Mouse (Mus musculus) kidney, embryonic 16.5 days (tissue): ENCODE measurements around the gene Eya3. TPM values are rescaled to one million over a fixed set of nuclear protein-coding genes. Genes with fewer than 3 reads are reported as not detected.
"Not testable (repeated sequence)": the region's sequence is repeated elsewhere in the genome, so short reads cannot be mapped to it uniquely, and the experiment has no call there.

Experiments
- ATAC-seq: fragments of 200-750 bp; cut with Nextera tagmentation; 2 replicates; pipeline ENCODE4 v1.8.0; 2017; ENCODE audit warnings: moderate TSS enrichment; ENCODE audit not compliant: low FRiP score, low TSS enrichment
- H3K27ac ChIP-seq: fragments of 300-500 bp; sonication (generic); 2 replicates; pipeline ENCODE4 v1.5.1; 2014; ENCODE audit warnings: low read length
- H3K27me3 ChIP-seq: fragments of 300-500 bp; sonication (generic); 2 replicates; pipeline ENCODE4 v1.6.1; 2014; ENCODE audit warnings: low read length, control low read depth, mixed read lengths; ENCODE audit not compliant: insufficient read depth
- H3K36me3 ChIP-seq: fragments of 300-500 bp; sonication (generic); 2 replicates; pipeline ENCODE4 v1.6.1; 2014; ENCODE audit warnings: low read length, control low read depth, mixed read lengths; ENCODE audit not compliant: insufficient read depth
- H3K4me1 ChIP-seq: fragments of 300-500 bp; sonication (generic); 2 replicates; pipeline ENCODE4 v1.6.1; 2014; ENCODE audit warnings: low read length, control low read depth, mixed read lengths; ENCODE audit not compliant: insufficient read depth
- H3K4me2 ChIP-seq: fragments of 300-500 bp; sonication (generic); replicated peaks from 2 replicates; pipeline ENCODE4 v1.6.1; 2014; ENCODE audit warnings: low read depth, low read length
- H3K4me3 ChIP-seq: fragments of 300-500 bp; sonication (generic); 2 replicates; pipeline ENCODE4 v1.5.1; 2014; ENCODE audit warnings: mild to moderate bottlenecking, low read length
- H3K9ac ChIP-seq: fragments of 300-500 bp; sonication (generic); replicated peaks from 2 replicates; pipeline ENCODE4 v1.6.1; 2014; ENCODE audit warnings: low read length
- H3K9me3 ChIP-seq: fragments of 300-500 bp; sonication (generic); 2 replicates; pipeline ENCODE4 v1.6.1; 2016; ENCODE audit warnings: low read length, control low read depth
- WGBS: fragments of 180-500 bp; shearing (Covaris S2); extraction: QIAGEN DNeasy Blood & Tissue Kit; methylation state at CpG from one replicate; pipeline ENCODE4 v1.1.7; 2014; 5-methylcytosine and 5-hydroxymethylcytosine counted together
- polyA plus RNA-seq: library from polyadenylated mRNA; unstranded; fragments of >200 nt; fragmentation: Nextera tagmentation; extraction: Ambion mirVana; gene quantifications from 2 replicates; pipeline ENCODE4 v1.2.1, GENCODE M21; 2015

The Eya3 gene
- 29.2 and 31.6 TPM in 2 replicates for polyA plus RNA-seq

- Histone ChIP-seq H3K4me2 (peak within 1 kb of the TSS; percentile 91), H3K9ac (peak within 1 kb of the TSS; percentile 84), H3K9me3 (no peaks in the 10 kb centered on the region), H3K4me1 (peaks cover 9% of the 10 kb centered on the region), H3K27ac (peak within 1 kb of the TSS; percentile 88), H3K27me3 (no peaks in the 10 kb centered on the region), H3K4me3 (peak within 1 kb of the TSS; percentile 75), H3K36me3 (no peaks in the 10 kb centered on the region)
- WGBS = under 1% methylated on average over 41 of the region's 41 CpGs
- ATAC-seq = peak; percentile 99
These were observed at the start of gene Eya3 for GRCm38 (mm10) chr4:132638461-132639190. Gene Eya3, plus strand, starts transcription at chr4:132638987.

GRCm38 (mm10) chr4:132590642-132591041 is 48.1 kb upstream of the Eya3 start:
- Histone ChIP-seq H3K9ac (no peak overlapping the region), H3K4me3 (no peak overlapping the region), H3K4me1 (no peaks in the 10 kb centered on the region), H3K36me3 (no peaks in the 10 kb centered on the region), H3K27me3 (no peaks in the 10 kb centered on the region), H3K4me2 (no peak overlapping the region), H3K27ac (no peak overlapping the region), H3K9me3 (no peaks in the 10 kb centered on the region)
- WGBS = 79% methylated on average over 10 of the region's 10 CpGs
- ATAC-seq = no peak

- WGBS = 88% methylated on average over 9 of the region's 9 CpGs
- no peak overlapping the region for H3K4me2 ChIP-seq
- no peak overlapping the region for H3K4me3 ChIP-seq
- H3K9ac ChIP-seq = no peak overlapping the region
- H3K27ac ChIP-seq = no peak overlapping the region
- no peaks in the 10 kb centered on the region for H3K9me3 ChIP-seq
- H3K36me3 ChIP-seq = no peaks in the 10 kb centered on the region
- no peak for ATAC-seq
- H3K27me3 ChIP-seq = no peaks in the 10 kb centered on the region
- H3K4me1 ChIP-seq = no peaks in the 10 kb centered on the region
These were observed 45.8 kb upstream of the Eya3 start for GRCm38 (mm10) chr4:132592958-132593357.

- no peak for ATAC-seq
- 51% methylated on average over 4 of the region's 4 CpGs for WGBS
These were observed 44.6 kb upstream of the Eya3 start for GRCm38 (mm10) chr4:132594191-132594590.

GRCm38 (mm10) chr4:132598861-132599260 is 39.9 kb upstream of the Eya3 start:
- WGBS = 79% methylated on average over 2 of the region's 2 CpGs
- Histone ChIP-seq H3K27ac (no peak overlapping the region), H3K27me3 (no peaks in the 10 kb centered on the region), H3K4me3 (no peak overlapping the region), H3K4me1 (no peaks in the 10 kb centered on the region), H3K4me2 (no peak overlapping the region), H3K9me3 (no peaks in the 10 kb centered on the region), H3K9ac (no peak overlapping the region), H3K36me3 (no peaks in the 10 kb centered on the region)
- ATAC-seq = no peak

More at GRCm38 (mm10) chr4:132594191-132594590, 44.6 kb upstream of the Eya3 start:
- Histone ChIP-seq H3K9ac (no peak overlapping the region), H3K27ac (no peak overlapping the region), H3K4me1 (no peaks in the 10 kb centered on the region), H3K4me3 (no peak overlapping the region), H3K27me3 (no peaks in the 10 kb centered on the region), H3K9me3 (no peaks in the 10 kb centered on the region), H3K36me3 (no peaks in the 10 kb centered on the region), H3K4me2 (no peak overlapping the region)

- H3K4me3 ChIP-seq = no peak overlapping the region
- 69% methylated on average over 3 of the region's 3 CpGs for WGBS
- H3K36me3 ChIP-seq = no peaks in the 10 kb centered on the region
- H3K27me3 ChIP-seq = no peaks in the 10 kb centered on the region
- no peak for ATAC-seq
- H3K9me3 ChIP-seq = no peaks in the 10 kb centered on the region
- H3K27ac ChIP-seq = no peak overlapping the region
- H3K4me2 ChIP-seq = no peak overlapping the region
- no peaks in the 10 kb centered on the region for H3K4me1 ChIP-seq
- no peak overlapping the region for H3K9ac ChIP-seq
These were observed 39.0 kb upstream of the Eya3 start for GRCm38 (mm10) chr4:132599764-132600163.

GRCm38 (mm10) chr4:132600465-132600864 is 38.3 kb upstream of the Eya3 start:
- Histone ChIP-seq H3K4me3 (no peak overlapping the region), H3K4me2 (no peak overlapping the region), H3K27ac (no peak overlapping the region), H3K9me3 (no peaks in the 10 kb centered on the region), H3K9ac (no peak overlapping the region), H3K4me1 (no peaks in the 10 kb centered on the region), H3K27me3 (no peaks in the 10 kb centered on the region), H3K36me3 (no peaks in the 10 kb centered on the region)
- ATAC-seq = no peak
- 80% methylated on average over 6 of the region's 6 CpGs for WGBS

- not testable (repeated sequence) for H3K9me3 ChIP-seq, H3K27ac ChIP-seq, ATAC-seq, H3K27me3 ChIP-seq, H3K4me2 ChIP-seq, H3K36me3 ChIP-seq, H3K4me1 ChIP-seq, H3K9ac ChIP-seq, H3K4me3 ChIP-seq
- 76% methylated on average over 5 of the region's 5 CpGs for WGBS
These were observed 37.5 kb upstream of the Eya3 start for GRCm38 (mm10) chr4:132601242-132601641.

- no peak overlapping the region for H3K4me3 ChIP-seq
- H3K27ac ChIP-seq = no peak overlapping the region
- WGBS = 84% methylated on average over 4 of the region's 4 CpGs
- H3K27me3 ChIP-seq = no peaks in the 10 kb centered on the region
- H3K9ac ChIP-seq = no peak overlapping the region
- ATAC-seq = no peak
- no peak overlapping the region for H3K4me2 ChIP-seq
- H3K36me3 ChIP-seq = no peaks in the 10 kb centered on the region
- no peaks in the 10 kb centered on the region for H3K9me3 ChIP-seq
- no peaks in the 10 kb centered on the region for H3K4me1 ChIP-seq
These were observed 35.3 kb upstream of the Eya3 start for GRCm38 (mm10) chr4:132603468-132603867.

GRCm38 (mm10) chr4:132605816-132606215 is 33.0 kb upstream of the Eya3 start:
- no peak overlapping the region for H3K9ac ChIP-seq
- no peak overlapping the region for H3K4me3 ChIP-seq
- no peaks in the 10 kb centered on the region for H3K36me3 ChIP-seq
- H3K27ac ChIP-seq = no peak overlapping the region
- no peak overlapping the region for H3K4me2 ChIP-seq
- no peaks in the 10 kb centered on the region for H3K27me3 ChIP-seq
- ATAC-seq = no peak
- H3K4me1 ChIP-seq = no peaks in the 10 kb centered on the region
- WGBS = 35% methylated on average over 5 of the region's 5 CpGs
- H3K9me3 ChIP-seq = no peaks in the 10 kb centered on the region
